Mouse (Mus musculus): ENCODE data around the gene Ly75. TPM values are rescaled to one million over a fixed set of nuclear protein-coding genes. Genes with fewer than 3 reads are reported as not detected.

The Ly75 gene
- polyA plus RNA-seq, 1 experiment, result 4.4 TPM

- TF ChIP-seq CTCF (IDR thresholded peaks at IDR 0.05; ENCODE audit: extremely low read depth, insufficient read length, insufficient replicate concordance, low read depth, low read length), result no peak
- TF ChIP-seq POLR2A (IDR thresholded peaks at IDR 0.05; ENCODE audit: low read depth, low read length), result no peak
- WGBS, result 65% methylated on average over 7 of the region's 7 CpGs
- peaks cover 16% of the 10 kb centered on the region for H3K36me3 ChIP-seq (ENCODE audit: control insufficient read depth, insufficient read depth, low read length)
- no peaks in the 10 kb centered on the region for H3K27me3 ChIP-seq (ENCODE audit: control insufficient read depth, insufficient read depth, low read length)
- no peak overlapping the region for H3K4me3 ChIP-seq (ENCODE audit: low read depth, low read length)
- H3K4me1 ChIP-seq (ENCODE audit: control insufficient read depth, insufficient read depth, insufficient read length, low read length), result peaks cover 2% of the 10 kb centered on the region; the same call in 1 of the 2 replicates
- no peak overlapping the region for H3K27ac ChIP-seq (ENCODE audit: insufficient read depth, low read depth, low read length)
Measured at GRCm38 (mm10) chr2:60365138-60365775, 17.8 kb downstream of the Ly75 start.

GRCm38 (mm10) chr2:60362146-60362545 is 21.0 kb downstream of the Ly75 start:
- Histone ChIP-seq H3K36me3 (ENCODE audit: control insufficient read depth, insufficient read depth, low read length) (peaks cover 20% of the 10 kb centered on the region), H3K27ac (ENCODE audit: insufficient read depth, low read depth, low read length) (no peak overlapping the region), H3K4me1 (ENCODE audit: control insufficient read depth, insufficient read depth, insufficient read length, low read length) (peaks cover 2% of the 10 kb centered on the region; the same call in 1 of the 2 replicates), H3K4me3 (ENCODE audit: low read depth, low read length) (no peak overlapping the region), H3K27me3 (ENCODE audit: control insufficient read depth, insufficient read depth, low read length) (no peaks in the 10 kb centered on the region)
- no peak for TF ChIP-seq CTCF (IDR thresholded peaks at IDR 0.05; ENCODE audit: extremely low read depth, insufficient read length, insufficient replicate concordance, low read depth, low read length)
- no peak for TF ChIP-seq POLR2A (IDR thresholded peaks at IDR 0.05; ENCODE audit: low read depth, low read length)
- 86% methylated on average over 6 of the region's 6 CpGs for WGBS

GRCm38 (mm10) chr2:60359796-60360195 is 23.3 kb downstream of the Ly75 start:
- peaks cover 21% of the 10 kb centered on the region for H3K36me3 ChIP-seq (ENCODE audit: control insufficient read depth, insufficient read depth, low read length)
- H3K27me3 ChIP-seq (ENCODE audit: control insufficient read depth, insufficient read depth, low read length), result no peaks in the 10 kb centered on the region
- H3K4me1 ChIP-seq (ENCODE audit: control insufficient read depth, insufficient read depth, insufficient read length, low read length), result no peaks in the 10 kb centered on the region
- WGBS, result 98% methylated on average over 3 of the region's 3 CpGs
- H3K27ac ChIP-seq (ENCODE audit: insufficient read depth, low read depth, low read length), result no peak overlapping the region
- TF ChIP-seq POLR2A (IDR thresholded peaks at IDR 0.05; ENCODE audit: low read depth, low read length) (no peak), CTCF (IDR thresholded peaks at IDR 0.05; ENCODE audit: extremely low read depth, insufficient read length, insufficient replicate concordance, low read depth, low read length) (no peak)
- H3K4me3 ChIP-seq (ENCODE audit: low read depth, low read length), result no peak overlapping the region

- Histone ChIP-seq H3K36me3 (ENCODE audit: control insufficient read depth, insufficient read depth, low read length) (peaks cover 25% of the 10 kb centered on the region), H3K4me3 (ENCODE audit: low read depth, low read length) (no peak overlapping the region), H3K27me3 (ENCODE audit: control insufficient read depth, insufficient read depth, low read length) (no peaks in the 10 kb centered on the region), H3K4me1 (ENCODE audit: control insufficient read depth, insufficient read depth, insufficient read length, low read length) (no peaks in the 10 kb centered on the region), H3K27ac (ENCODE audit: insufficient read depth, low read depth, low read length) (no peak overlapping the region)
- WGBS, result 49% methylated on average over 3 of the region's 3 CpGs
- TF ChIP-seq POLR2A (IDR thresholded peaks at IDR 0.05; ENCODE audit: low read depth, low read length) (no peak), CTCF (IDR thresholded peaks at IDR 0.05; ENCODE audit: extremely low read depth, insufficient read length, insufficient replicate concordance, low read depth, low read length) (no peak)
Measured at GRCm38 (mm10) chr2:60355388-60355683, 27.8 kb downstream of the Ly75 start.

- H3K4me1 ChIP-seq (ENCODE audit: control insufficient read depth, insufficient read depth, insufficient read length, low read length), result no peaks in the 10 kb centered on the region
- H3K27me3 ChIP-seq (ENCODE audit: control insufficient read depth, insufficient read depth, low read length), result no peaks in the 10 kb centered on the region
- H3K36me3 ChIP-seq (ENCODE audit: control insufficient read depth, insufficient read depth, low read length), result peaks cover 29% of the 10 kb centered on the region
- no peak overlapping the region for H3K27ac ChIP-seq (ENCODE audit: insufficient read depth, low read depth, low read length)
- H3K4me3 ChIP-seq (ENCODE audit: low read depth, low read length), result no peak overlapping the region
- TF ChIP-seq CTCF (IDR thresholded peaks at IDR 0.05; ENCODE audit: extremely low read depth, insufficient read length, insufficient replicate concordance, low read depth, low read length), result no peak
- TF ChIP-seq POLR2A (IDR thresholded peaks at IDR 0.05; ENCODE audit: low read depth, low read length), result no peak
- 79% methylated on average over 18 of the region's 18 CpGs for WGBS
Measured at GRCm38 (mm10) chr2:60354541-60355387, 28.3 kb downstream of the Ly75 start.

- peaks cover 34% of the 10 kb centered on the region for H3K36me3 ChIP-seq (ENCODE audit: control insufficient read depth, insufficient read depth, low read length)
- TF ChIP-seq POLR2A (IDR thresholded peaks at IDR 0.05; ENCODE audit: low read depth, low read length), result no peak
- WGBS, result 81% methylated on average over 5 of the region's 5 CpGs
Measured at GRCm38 (mm10) chr2:60352296-60352695, 30.8 kb downstream of the Ly75 start.

GRCm38 (mm10) chr2:60351781-60352180 is 31.3 kb downstream of the Ly75 start:
- Histone ChIP-seq H3K4me3 (ENCODE audit: low read depth, low read length) (no peak overlapping the region), H3K4me1 (ENCODE audit: control insufficient read depth, insufficient read depth, insufficient read length, low read length) (no peaks in the 10 kb centered on the region), H3K36me3 (ENCODE audit: control insufficient read depth, insufficient read depth, low read length) (peaks cover 30% of the 10 kb centered on the region), H3K27ac (ENCODE audit: insufficient read depth, low read depth, low read length) (no peak overlapping the region), H3K27me3 (ENCODE audit: control insufficient read depth, insufficient read depth, low read length) (no peaks in the 10 kb centered on the region)
- TF ChIP-seq CTCF (IDR thresholded peaks at IDR 0.05; ENCODE audit: extremely low read depth, insufficient read length, insufficient replicate concordance, low read depth, low read length) (no peak), POLR2A (IDR thresholded peaks at IDR 0.05; ENCODE audit: low read depth, low read length) (no peak)
- WGBS, result 88% methylated on average over 8 of the region's 8 CpGs

More at GRCm38 (mm10) chr2:60352296-60352695, 30.8 kb downstream of the Ly75 start:
- Histone ChIP-seq H3K4me3 (ENCODE audit: low read depth, low read length) (no peak overlapping the region), H3K27ac (ENCODE audit: insufficient read depth, low read depth, low read length) (no peak overlapping the region), H3K4me1 (ENCODE audit: control insufficient read depth, insufficient read depth, insufficient read length, low read length) (no peaks in the 10 kb centered on the region), H3K27me3 (ENCODE audit: control insufficient read depth, insufficient read depth, low read length) (no peaks in the 10 kb centered on the region)
